Mouse (Mus musculus) intestine, postnatal 0 days (tissue): ENCODE measurements around the gene Lin37. TPM values are rescaled to one million over a fixed set of nuclear protein-coding genes. Genes with fewer than 3 reads are reported as not detected.

Experiments used
- ATAC-seq: fragments of 200-750 bp; cut with Nextera tagmentation; 2 replicates; pipeline ENCODE4 v1.8.0; 2017; ENCODE audit warnings: mild to moderate bottlenecking, moderate TSS enrichment, moderate library complexity
- H3K27ac ChIP-seq: fragments of 300-500 bp; sonication (generic); 2 replicates; pipeline ENCODE4 v1.5.1; 2014; ENCODE audit warnings: mild to moderate bottlenecking, low read depth, low read length, moderate library complexity
- H3K27me3 ChIP-seq: fragments of 300-500 bp; sonication (generic); replicated peaks from 2 replicates; pipeline ENCODE4 v1.6.1; 2014; ENCODE audit warnings: low read length, mixed read lengths; ENCODE audit not compliant: control insufficient read depth, insufficient read depth
- H3K36me3 ChIP-seq: fragments of 300-500 bp; sonication (generic); 2 replicates; pipeline ENCODE4 v1.6.1; 2014; ENCODE audit warnings: mild to moderate bottlenecking, moderate library complexity; ENCODE audit not compliant: control insufficient read depth, insufficient read depth
- H3K4me1 ChIP-seq: fragments of 300-500 bp; sonication (generic); replicated peaks from 2 replicates; pipeline ENCODE4 v1.6.1; 2014; ENCODE audit warnings: antibody characterized with exemption, low read length, mixed read lengths; ENCODE audit not compliant: control insufficient read depth, insufficient read depth
- H3K4me2 ChIP-seq: fragments of 300-500 bp; sonication (generic); replicated peaks from 2 replicates; pipeline ENCODE4 v1.6.1; 2014; ENCODE audit warnings: low read depth, mild to moderate bottlenecking, moderate library complexity
- H3K4me3 ChIP-seq: fragments of 300-500 bp; sonication (generic); 2 replicates; pipeline ENCODE4 v1.5.1; 2014; ENCODE audit warnings: low read depth, low read length
- H3K9ac ChIP-seq: fragments of 300-500 bp; sonication (generic); 2 replicates; pipeline ENCODE4 v1.6.1; 2014; ENCODE audit warnings: mild to moderate bottlenecking, low read depth, low read length
- H3K9me3 ChIP-seq: fragments of 300-500 bp; sonication (generic); 2 replicates; pipeline ENCODE4 v1.6.1; 2016; ENCODE audit warnings: mixed run types; ENCODE audit not compliant: control insufficient read depth
- CTCF ChIP-seq: sonication (generic); IDR thresholded peaks from 2 replicates; pipeline ENCODE4 v1.5.1; 2016; ENCODE audit warnings: low read depth, mild to moderate bottlenecking, control low read depth, antibody characterized with exemption, moderate library complexity
- WGBS: fragments of 180-500 bp; shearing (Covaris S2); extraction: QIAGEN DNeasy Blood & Tissue Kit; methylation state at CpG from one replicate; pipeline ENCODE4 v1.1.7; 2014; 5-methylcytosine and 5-hydroxymethylcytosine counted together
- polyA plus RNA-seq: library from polyadenylated mRNA; unstranded; fragments of >200 nt; fragmentation: Nextera tagmentation; extraction: Ambion mirVana; gene quantifications from 2 replicates; pipeline ENCODE4 v1.2.1, GENCODE M21; 2015

Lin37 gene
- polyA plus RNA-seq, 1 experiment from 2014 or later = 31.4 TPM

DNA sequence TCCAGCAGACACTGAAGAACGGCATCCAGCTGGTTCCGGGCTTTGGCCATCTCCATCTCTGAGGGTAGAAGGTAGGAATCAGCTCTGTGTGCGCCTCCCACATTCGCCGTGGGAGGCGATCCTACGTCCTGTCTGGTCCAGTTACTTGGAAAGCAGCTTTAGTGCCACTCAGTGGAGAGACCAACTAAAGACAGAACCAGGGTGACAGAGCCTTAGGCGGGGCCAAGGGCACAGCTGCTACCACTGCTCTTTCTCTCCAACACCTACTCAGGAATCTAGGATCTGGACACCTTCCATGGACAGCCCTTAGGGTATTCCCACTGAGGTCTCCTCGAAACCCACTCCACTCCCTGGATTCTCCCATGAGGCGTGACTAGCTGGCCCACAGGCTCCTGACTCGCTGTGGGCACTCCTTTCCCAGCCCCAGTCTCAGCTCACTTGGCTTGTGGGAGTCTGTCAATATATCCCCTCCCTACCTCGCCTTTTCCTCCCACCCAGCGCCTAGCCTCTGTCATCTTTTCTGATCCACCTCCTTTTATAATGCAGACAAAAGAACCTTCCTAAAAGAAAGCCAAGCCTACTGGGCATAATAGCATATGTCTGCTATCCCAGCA lies 1.6 kb downstream of the Lin37 start:
- TF ChIP-seq CTCF = no peak
- H3K9ac ChIP-seq = peak overlapping the region; percentile 48; the same call in 1 of the 2 replicates
- WGBS = 83% methylated on average over 13 of the region's 13 CpGs

GRCm38 (mm10) chr7:30556894-30557536 lies 2.6 kb downstream of the Lin37 start:
- Histone ChIP-seq H3K27ac (no peak overlapping the region), H3K36me3 (peaks cover 31% of the 10 kb centered on the region), H3K27me3 (no peaks in the 10 kb centered on the region), H3K4me3 (no peak overlapping the region), H3K4me2 (no peak overlapping the region), H3K4me1 (peaks cover 7% of the 10 kb centered on the region; the same call in 1 of the 2 replicates), H3K9ac (no peak overlapping the region), H3K9me3 (no peaks in the 10 kb centered on the region)
- 93% methylated on average over 18 of the region's 18 CpGs for WGBS
- no peak for ATAC-seq
- peak; percentile 49 for TF ChIP-seq CTCF

More for the DNA sequence above, 1.6 kb downstream of the Lin37 start:
- Histone ChIP-seq H3K27ac (no peak overlapping the region), H3K36me3 (peaks cover 31% of the 10 kb centered on the region), H3K4me1 (peaks cover 7% of the 10 kb centered on the region; the same call in 1 of the 2 replicates), H3K4me3 (no peak overlapping the region), H3K9me3 (no peaks in the 10 kb centered on the region), H3K4me2 (peak overlapping the region; percentile 78), H3K27me3 (no peaks in the 10 kb centered on the region)
- no peak for ATAC-seq

DNA sequence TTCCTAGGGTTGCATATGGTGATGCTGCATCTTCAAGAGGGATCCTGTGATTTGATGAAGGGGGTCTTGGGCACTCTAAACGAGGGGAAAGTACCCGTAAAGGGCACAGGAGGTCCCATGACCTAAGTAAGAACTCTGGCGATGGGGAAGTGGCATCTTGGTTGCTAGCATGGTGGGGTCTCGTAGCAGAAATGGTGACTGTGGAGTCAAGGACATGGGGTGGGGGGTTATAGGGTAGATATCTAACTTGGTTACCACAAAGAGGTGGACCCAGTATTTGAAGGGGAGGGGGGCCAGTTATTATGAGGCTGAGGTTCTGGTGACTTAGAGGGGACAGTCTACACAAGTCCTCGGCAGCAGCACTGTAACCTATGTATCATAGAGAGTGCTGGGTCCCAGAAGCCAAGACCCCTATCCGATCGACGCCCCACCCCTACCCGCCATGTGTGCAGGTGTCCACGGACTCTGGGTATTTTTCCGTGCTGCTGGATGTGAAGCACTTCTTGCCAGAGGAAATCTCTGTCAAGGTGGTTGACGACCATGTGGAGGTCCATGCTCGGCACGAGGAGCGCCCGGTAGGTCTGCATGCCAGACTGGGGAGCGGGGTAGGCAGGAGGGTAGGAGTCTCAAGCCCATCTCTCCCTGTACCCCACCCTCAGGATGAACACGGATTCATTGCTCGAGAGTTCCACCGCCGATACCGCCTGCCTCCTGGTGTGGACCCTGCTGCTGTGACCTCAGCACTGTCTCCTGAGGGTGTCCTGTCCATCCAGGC lies 5.6 kb downstream of the Lin37 start:
- Histone ChIP-seq H3K36me3 (peaks cover 31% of the 10 kb centered on the region), H3K4me2 (peak overlapping the region; percentile 86), H3K9me3 (no peaks in the 10 kb centered on the region), H3K27me3 (no peaks in the 10 kb centered on the region), H3K4me3 (peak overlapping the region; percentile 70), H3K4me1 (peaks cover 7% of the 10 kb centered on the region; the same call in 1 of the 2 replicates), H3K9ac (peak overlapping the region; percentile 47; the same call in 1 of the 2 replicates), H3K27ac (0 out of 2 replicates have a peak overlapping the region, but pooled peaks have one; percentile 51)
- ATAC-seq = no peak
- TF ChIP-seq CTCF = no peak
- WGBS = 83% methylated on average over 22 of the region's 22 CpGs

DNA sequence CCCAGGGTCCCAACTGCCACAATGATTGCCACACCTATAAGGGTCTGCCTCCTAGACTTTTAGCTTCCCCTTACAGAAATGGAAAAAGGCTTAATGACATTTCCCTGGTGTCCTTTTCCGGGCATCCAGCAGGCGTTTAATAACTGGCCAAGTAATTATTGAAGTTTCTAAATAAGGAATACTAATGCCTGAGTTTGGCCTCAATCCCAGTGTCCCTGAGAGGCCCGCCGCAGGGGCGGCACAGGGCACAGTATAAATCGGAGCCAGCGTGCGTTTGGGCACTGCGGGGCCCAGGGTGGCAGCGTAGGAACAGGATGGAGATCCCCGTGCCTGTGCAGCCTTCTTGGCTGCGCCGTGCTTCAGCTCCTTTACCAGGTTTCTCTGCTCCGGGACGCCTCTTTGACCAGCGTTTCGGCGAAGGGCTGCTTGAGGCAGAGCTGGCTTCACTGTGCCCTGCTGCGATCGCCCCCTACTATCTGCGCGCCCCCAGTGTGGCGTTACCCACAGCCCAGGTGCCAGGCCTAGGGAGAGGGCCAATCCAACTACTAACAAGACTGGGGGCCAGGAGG lies 6.5 kb downstream of the Lin37 start:
- 1% methylated on average over 23 of the region's 23 CpGs for WGBS
- peak overlapping the region; percentile 70 for H3K4me3 ChIP-seq
- no peak for ATAC-seq
- H3K9ac ChIP-seq = peak overlapping the region; percentile 47
- peak overlapping the region; percentile 86 for H3K4me2 ChIP-seq
- peaks cover 3% of the 10 kb centered on the region; the same call in 1 of the 2 replicates for H3K4me1 ChIP-seq
- TF ChIP-seq CTCF = no peak
- H3K27me3 ChIP-seq = no peaks in the 10 kb centered on the region
- peak overlapping the region; percentile 51 for H3K27ac ChIP-seq
- no peaks in the 10 kb centered on the region for H3K9me3 ChIP-seq
- H3K36me3 ChIP-seq = peaks cover 31% of the 10 kb centered on the region

GRCm38 (mm10) chr7:30552102-30553020 lies 7.3 kb downstream of the Lin37 start, which contains the start of the genes Hspb6 and Proser3:
TSS of gene Hspb6 (plus strand) at chr7:30552178.
TSS of gene Proser3 (minus strand) at chr7:30552299.
- H3K9ac ChIP-seq = peak within 1 kb of the TSS; percentile 59
- H3K9me3 ChIP-seq = no peaks in the 10 kb centered on the region
- no peaks in the 10 kb centered on the region for H3K27me3 ChIP-seq
- under 1% methylated on average over 44 of the region's 44 CpGs for WGBS
- H3K36me3 ChIP-seq = peaks cover 31% of the 10 kb centered on the region
- no peak for TF ChIP-seq CTCF
- H3K4me1 ChIP-seq = peaks cover 3% of the 10 kb centered on the region; the same call in 1 of the 2 replicates
- peak within 1 kb of the TSS; percentile 89 for H3K27ac ChIP-seq
- H3K4me2 ChIP-seq = peak within 1 kb of the TSS; percentile 86
- H3K4me3 ChIP-seq = peak within 1 kb of the TSS; percentile 70
- ATAC-seq = peak; percentile 96
